Mouse (Mus musculus) ZHBTc4 (cell line): ENCODE results near the gene Nolc1.
"Not testable (repeated sequence)": the region's sequence is repeated elsewhere in the genome, so short reads cannot be mapped to it uniquely, and the experiment has no call there.

Experiments used
- DNase-seq: peaks from one replicate; pipeline ENCODE4 v3.0.0-alpha.2; 2011; ENCODE audit warnings: low read depth, low spot score

The Nolc1 gene

GRCm38 (mm10) chr19:46091641-46092040 is 16.0 kb downstream of the Nolc1 start:
- no peak for DNase-seq

- DNase-seq = no peak
Measured at GRCm38 (mm10) chr19:46094144-46094543, 18.5 kb downstream of the Nolc1 start.

GRCm38 (mm10) chr19:46095291-46095690 is 19.6 kb downstream of the Nolc1 start:
- no peak for DNase-seq

GRCm38 (mm10) chr19:46096396-46096795 is 20.7 kb downstream of the Nolc1 start:
- no peak for DNase-seq

- no peak for DNase-seq
Measured at GRCm38 (mm10) chr19:46099561-46099960, 23.9 kb downstream of the Nolc1 start.

- DNase-seq = no peak
Measured at GRCm38 (mm10) chr19:46103437-46104186, 27.9 kb downstream of the Nolc1 start.

- no peak for DNase-seq
Measured at GRCm38 (mm10) chr19:46104187-46104557, 28.5 kb downstream of the Nolc1 start.

- peak; percentile 21 for DNase-seq
Measured at GRCm38 (mm10) chr19:46110214-46110613, 34.6 kb downstream of the Nolc1 start.

GRCm38 (mm10) chr19:46110781-46111180 is 35.1 kb downstream of the Nolc1 start:
- no peak for DNase-seq

- DNase-seq = no peak
Measured at GRCm38 (mm10) chr19:46114617-46115016, 39.0 kb downstream of the Nolc1 start.

- no peak for DNase-seq
Measured at GRCm38 (mm10) chr19:46119458-46119857, 43.8 kb downstream of the Nolc1 start.

GRCm38 (mm10) chr19:46120872-46121271 is 45.2 kb downstream of the Nolc1 start:
- no peak for DNase-seq

- no peak for DNase-seq
Measured at GRCm38 (mm10) chr19:46123876-46124275, 48.2 kb downstream of the Nolc1 start.

GRCm38 (mm10) chr19:46124651-46125050 is 49.0 kb downstream of the Nolc1 start:
- DNase-seq = no peak

GRCm38 (mm10) chr19:46126301-46126700 is 50.6 kb downstream of the Nolc1 start:
- DNase-seq = no peak

- not testable (repeated sequence) for DNase-seq
Measured at GRCm38 (mm10) chr19:46129737-46130136, 54.1 kb downstream of the Nolc1 start.

GRCm38 (mm10) chr19:46131283-46131682 is 55.6 kb downstream of the Nolc1 start:
- DNase-seq = no peak

- DNase-seq = peak; percentile 33
Measured at GRCm38 (mm10) chr19:46131694-46132525, 56.2 kb downstream of the Nolc1 start, which contains the start of gene Elovl3. Elovl3 (plus strand) TSS chr19:46131897.

- DNase-seq = no peak
Measured at GRCm38 (mm10) chr19:46132577-46132976, 56.9 kb downstream of the Nolc1 start.
